Mouse (Mus musculus) liver, adult 2 months (tissue): ENCODE measurements around the gene Ptgfr. TPM values are rescaled to one million over a fixed set of nuclear protein-coding genes. Genes with fewer than 3 reads are reported as not detected.
A peak's percentile ranks its signal among the peaks of the same experiment; 100 is the strongest.

Experiments
- DNase-seq: peaks from one replicate; pipeline ENCODE4 v3.0.0-alpha.2; 2011; ENCODE audit warnings: low read depth, low spot score; ENCODE audit errors: extremely low read depth
- H3K27ac ChIP-seq: fragments of 200-500 bp; replicated peaks from 2 replicates; pipeline ENCODE4 v1.5.1; 2012; ENCODE audit warnings: low read depth, mild to moderate bottlenecking, control low read depth, inconsistent platforms, low read length; ENCODE audit not compliant: insufficient read depth
- H3K27me3 ChIP-seq: fragments of 200-500 bp; 2 replicates; pipeline ENCODE4 v1.6.1; 2012; ENCODE audit warnings: mild to moderate bottlenecking, moderate library complexity, low read length, inconsistent platforms; ENCODE audit not compliant: control insufficient read depth, insufficient read depth
- H3K36me3 ChIP-seq: fragments of 200-500 bp; 2 replicates; pipeline ENCODE4 v1.6.1; 2012; ENCODE audit warnings: low read length, inconsistent platforms; ENCODE audit not compliant: control insufficient read depth, insufficient read depth
- H3K4me1 ChIP-seq: fragments of 200-500 bp; 2 replicates; pipeline ENCODE4 v1.6.1; 2011; ENCODE audit warnings: low read length; ENCODE audit not compliant: control insufficient read depth, insufficient read depth
- H3K4me3 ChIP-seq: fragments of 200-500 bp; 2 replicates; pipeline ENCODE4 v1.5.1; 2011; ENCODE audit warnings: low read depth, mild to moderate bottlenecking, control low read depth, low read length, moderate library complexity; ENCODE audit not compliant: insufficient read depth
- H3K79me2 ChIP-seq: fragments of 200-500 bp; 2 replicates; pipeline ENCODE4 v1.6.1; 2012; ENCODE audit warnings: inconsistent platforms, mild to moderate bottlenecking, low read length, moderate library complexity; ENCODE audit not compliant: control insufficient read depth, insufficient read depth
- H3K9ac ChIP-seq: fragments of 200-500 bp; 2 replicates; pipeline ENCODE4 v1.6.1; 2012; ENCODE audit warnings: low read depth, mild to moderate bottlenecking, control low read depth, inconsistent platforms, low read length
- CTCF ChIP-seq: fragments of 200-500 bp; IDR thresholded peaks from 2 replicates; pipeline ENCODE4 v1.5.1; 2011; ENCODE audit warnings: low read depth, low read length, control low read depth
- POLR2A ChIP-seq: fragments of 200-500 bp; IDR thresholded peaks from 2 replicates; pipeline ENCODE4 v1.6.1; 2011; ENCODE audit warnings: low read length, control low read depth; ENCODE audit not compliant: insufficient read depth; ENCODE audit errors: extremely low read depth
- WGBS: fragments of 180-500 bp; shearing (Covaris S2); methylation state at CpG from one replicate; pipeline ENCODE4 v1.1.7; 2018; 5-methylcytosine and 5-hydroxymethylcytosine counted together
- polyA plus RNA-seq: library from polyadenylated mRNA; depleted of rRNA; stranded (reverse); fragments of >200 nt; gene quantifications from 2 replicates; pipeline ENCODE4 v1.2.3, GENCODE M21; 2012
- total RNA-seq: library from RNA; depleted of rRNA; stranded (reverse); fragments of >200 nt; gene quantifications from 2 replicates; pipeline ENCODE4 v1.2.3, GENCODE M21; 2014

The Ptgfr gene
- total and polyA plus RNA-seq, 2 experiments: 0.18 TPM; not detected in 1

DNA sequence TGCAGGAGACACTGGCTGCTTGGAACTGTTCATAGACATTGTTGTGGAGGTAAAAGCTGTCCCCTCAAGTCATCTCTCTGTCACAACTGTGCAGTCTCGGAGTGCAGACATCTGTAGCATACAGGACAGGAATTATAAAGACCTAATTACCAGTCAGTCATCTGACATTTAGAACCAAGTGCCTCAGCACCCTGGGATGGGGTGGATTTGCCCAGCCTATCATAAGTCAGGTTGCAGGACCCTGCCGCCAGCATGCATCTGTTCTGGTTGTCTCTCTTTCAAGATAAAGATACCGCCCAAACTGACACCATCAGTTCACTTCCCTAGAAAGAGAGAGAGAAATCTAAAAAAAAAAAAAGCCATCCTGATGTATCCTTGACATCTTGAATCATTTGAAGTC is 1.6 kb downstream of the Ptgfr start:
- no peak overlapping the region for H3K4me3 ChIP-seq

DNA sequence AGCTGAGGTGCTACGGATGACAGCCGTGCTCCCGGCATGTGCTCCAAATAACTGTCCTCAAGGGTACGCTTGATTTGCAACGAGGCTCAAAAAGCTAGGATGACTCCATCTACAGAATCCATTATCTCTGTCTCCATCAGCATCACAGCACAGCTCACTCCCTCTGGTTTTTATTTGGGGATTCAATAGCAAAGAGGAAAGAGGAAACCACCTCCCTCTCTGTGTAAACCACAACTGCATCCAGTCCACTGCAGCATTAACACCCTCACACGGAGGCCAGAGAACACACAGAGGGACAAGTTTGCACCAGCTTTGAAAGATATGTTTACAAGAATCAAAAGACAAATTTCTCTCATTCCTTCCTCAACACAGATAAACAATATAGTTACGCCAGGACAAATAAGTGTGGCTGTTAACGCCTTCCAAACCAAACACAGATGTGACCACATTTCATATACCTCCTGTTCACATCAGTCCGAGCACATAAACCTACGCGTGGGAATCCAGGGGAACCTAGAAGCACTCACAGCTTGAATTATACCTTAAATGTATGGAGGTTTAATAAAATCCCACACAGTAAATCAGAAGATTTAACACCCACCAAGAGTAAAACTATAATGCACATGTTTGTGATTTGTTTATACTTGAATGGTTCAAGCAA is 9.3 kb downstream of the Ptgfr start:
- TF ChIP-seq CTCF: no peak
- no peak for TF ChIP-seq POLR2A
- H3K4me1 ChIP-seq: no peaks in the 10 kb centered on the region; the same call in 1 of the 2 replicates
- no peaks in the 10 kb centered on the region for H3K79me2 ChIP-seq
- no peak for DNase-seq
- no peak overlapping the region for H3K4me3 ChIP-seq
- H3K9ac ChIP-seq: no peak overlapping the region
- no peaks in the 10 kb centered on the region for H3K36me3 ChIP-seq
- no peaks in the 10 kb centered on the region for H3K27me3 ChIP-seq
- WGBS: 86% methylated on average over 11 of the region's 11 CpGs
- no peak overlapping the region for H3K27ac ChIP-seq

More for the DNA sequence above, 1.6 kb downstream of the Ptgfr start:
- Histone ChIP-seq H3K79me2 (no peaks in the 10 kb centered on the region), H3K36me3 (no peaks in the 10 kb centered on the region), H3K27ac (no peak overlapping the region), H3K9ac (no peak overlapping the region), H3K27me3 (peaks cover 6% of the 10 kb centered on the region; the same call in 1 of the 2 replicates), H3K4me1 (peaks cover 8% of the 10 kb centered on the region; the same call in 1 of the 2 replicates)
- 70% methylated on average over 3 of the region's 3 CpGs for WGBS
- DNase-seq: no peak
- no peak for TF ChIP-seq POLR2A
- no peak for TF ChIP-seq CTCF

DNA sequence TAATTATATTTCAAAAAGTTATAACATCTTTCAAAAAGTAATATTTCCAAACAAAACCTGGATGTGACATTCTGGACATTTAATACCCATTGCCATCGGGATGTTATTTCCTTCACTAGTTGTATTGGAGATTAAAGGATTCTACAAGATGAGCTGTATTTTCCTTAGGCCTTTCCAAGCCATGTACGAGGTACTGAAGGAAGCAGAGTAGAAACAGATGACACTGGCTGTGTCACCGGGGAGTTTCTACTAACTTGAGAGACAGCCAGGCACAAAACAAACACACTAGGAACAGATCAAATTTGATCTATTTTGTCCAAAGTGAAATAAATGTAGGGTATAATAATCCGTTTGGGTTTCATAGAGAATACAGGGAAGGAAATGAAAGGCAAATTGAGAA is 17.6 kb downstream of the Ptgfr start:
- H3K27ac ChIP-seq: no peak overlapping the region
- no peaks in the 10 kb centered on the region for H3K79me2 ChIP-seq
- no peaks in the 10 kb centered on the region for H3K27me3 ChIP-seq
- no peak overlapping the region for H3K9ac ChIP-seq
- no peak for DNase-seq
- H3K4me3 ChIP-seq: no peak overlapping the region
- H3K36me3 ChIP-seq: no peaks in the 10 kb centered on the region
- H3K4me1 ChIP-seq: no peaks in the 10 kb centered on the region
- WGBS: 60% methylated on average over 4 of the region's 4 CpGs
- TF ChIP-seq POLR2A (no peak), CTCF (no peak)

DNA sequence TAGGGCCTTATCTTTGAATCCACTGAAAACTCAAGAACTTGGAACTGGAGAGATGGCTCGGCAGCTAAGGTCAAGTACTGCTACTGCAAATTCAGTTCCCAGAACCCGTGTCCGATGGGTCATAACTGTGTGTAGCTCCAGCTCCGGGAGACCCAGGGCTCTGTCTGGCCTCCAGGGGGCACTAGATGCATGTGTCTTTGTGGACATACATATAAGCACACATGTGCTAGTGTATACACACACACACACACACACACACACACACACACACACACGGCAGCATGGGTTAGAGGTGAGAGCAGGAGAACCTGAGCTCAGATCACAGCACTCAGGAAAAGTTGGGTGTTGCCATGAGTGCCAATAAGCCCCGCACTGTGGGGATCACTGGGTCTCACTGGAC is 19.2 kb downstream of the Ptgfr start:
- TF ChIP-seq POLR2A: no peak
- peak; percentile 80 for TF ChIP-seq CTCF
- Histone ChIP-seq H3K36me3 (no peaks in the 10 kb centered on the region), H3K4me1 (no peaks in the 10 kb centered on the region), H3K4me3 (no peak overlapping the region), H3K27me3 (no peaks in the 10 kb centered on the region), H3K79me2 (no peaks in the 10 kb centered on the region), H3K27ac (no peak overlapping the region), H3K9ac (no peak overlapping the region)
- DNase-seq: peak; percentile 57
- WGBS: 67% methylated on average over 6 of the region's 6 CpGs

DNA sequence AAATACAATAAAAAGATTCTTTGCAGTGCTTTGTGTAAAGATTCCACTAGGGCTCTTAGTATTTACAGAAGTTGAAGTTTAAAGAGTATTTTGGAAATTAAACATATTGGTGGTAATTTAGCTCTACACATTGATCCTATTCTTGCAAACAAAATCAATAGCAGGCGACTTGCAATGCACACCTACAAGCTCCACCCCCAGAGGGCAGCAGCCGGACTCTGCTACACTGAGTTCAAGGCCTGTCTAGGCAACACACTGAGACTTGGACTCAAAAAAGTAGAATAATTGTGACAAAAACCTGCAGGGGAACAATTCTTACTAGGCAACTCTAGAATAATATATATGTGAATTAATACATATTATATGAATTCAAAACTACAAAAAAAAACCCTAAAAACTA is 28.8 kb downstream of the Ptgfr start:
- H3K9ac ChIP-seq: no peak overlapping the region
- no peak overlapping the region for H3K4me3 ChIP-seq
- no peaks in the 10 kb centered on the region for H3K27me3 ChIP-seq
- H3K4me1 ChIP-seq: no peaks in the 10 kb centered on the region
- TF ChIP-seq CTCF (peak; percentile 45), POLR2A (no peak)
- WGBS: 27% methylated on average over 2 of the region's 2 CpGs
- no peaks in the 10 kb centered on the region for H3K79me2 ChIP-seq
- H3K27ac ChIP-seq: no peak overlapping the region
- H3K36me3 ChIP-seq: no peaks in the 10 kb centered on the region
- peak; percentile 40 for DNase-seq

DNA sequence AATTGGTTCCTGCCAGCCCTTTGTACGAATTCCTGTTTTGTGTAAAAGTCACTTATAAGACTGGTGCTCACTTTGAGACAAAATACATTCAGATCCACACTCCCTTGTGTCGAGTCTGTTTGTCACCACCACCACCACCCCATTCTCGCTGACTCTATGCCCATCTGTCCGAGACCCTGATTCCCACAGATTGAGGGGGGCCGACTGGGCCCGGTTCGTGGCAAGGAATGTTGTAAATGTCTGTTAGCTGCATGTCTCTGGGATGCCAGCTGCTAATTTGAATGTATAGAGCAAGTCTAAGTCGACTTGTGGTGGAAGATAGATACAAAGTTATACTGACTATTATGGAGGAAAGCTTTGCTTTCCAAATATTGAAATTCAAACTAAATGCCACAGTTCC is 48.8 kb downstream of the Ptgfr start:
- WGBS: 85% methylated on average over 8 of the region's 8 CpGs
- H3K4me3 ChIP-seq: no peak overlapping the region
- no peak overlapping the region for H3K27ac ChIP-seq
- no peaks in the 10 kb centered on the region for H3K4me1 ChIP-seq
- no peak for DNase-seq
- TF ChIP-seq POLR2A (no peak), CTCF (no peak)
- H3K36me3 ChIP-seq: no peaks in the 10 kb centered on the region
- no peaks in the 10 kb centered on the region for H3K27me3 ChIP-seq
- H3K9ac ChIP-seq: no peak overlapping the region
- H3K79me2 ChIP-seq: no peaks in the 10 kb centered on the region
